Mouse (Mus musculus) heart, postnatal 0 days (tissue): ENCODE results near the gene Fam129b. TPM values are rescaled to one million over a fixed set of nuclear protein-coding genes. Genes with fewer than 3 reads are reported as not detected.

ENCODE experiments used
- ATAC-seq: fragments of 200-750 bp; cut with Nextera tagmentation; 2 replicates; pipeline ENCODE4 v1.8.0; 2017; ENCODE audit warnings: low read depth, moderate number of reproducible peaks, moderate library complexity; ENCODE audit not compliant: insufficient read depth
- DNase-seq: peaks from one replicate; pipeline ENCODE4 v3.0.0-alpha.2; 2016; ENCODE audit warnings: low spot score
- H3K27ac ChIP-seq: fragments of 300-500 bp; sonication (generic); 2 replicates; pipeline ENCODE4 v1.5.1; 2014; ENCODE audit warnings: low read depth, mild to moderate bottlenecking
- H3K27me3 ChIP-seq: fragments of 300-500 bp; sonication (generic); 2 replicates; pipeline ENCODE4 v1.6.1; 2014; ENCODE audit warnings: low read length, mixed read lengths; ENCODE audit not compliant: control insufficient read depth, insufficient read depth
- H3K36me3 ChIP-seq: fragments of 300-500 bp; sonication (generic); replicated peaks from 2 replicates; pipeline ENCODE4 v1.6.1; 2014; ENCODE audit warnings: low read length, mixed read lengths; ENCODE audit not compliant: control insufficient read depth, insufficient read depth
- H3K4me1 ChIP-seq: fragments of 300-500 bp; sonication (generic); 2 replicates; pipeline ENCODE4 v1.6.1; 2014; ENCODE audit warnings: antibody characterized with exemption; ENCODE audit not compliant: control insufficient read depth, insufficient read depth
- H3K4me2 ChIP-seq: fragments of 300-500 bp; sonication (generic); 2 replicates; pipeline ENCODE4 v1.6.1; 2014; ENCODE audit warnings: low read depth, mild to moderate bottlenecking, low read length, moderate library complexity
- H3K4me3 ChIP-seq: fragments of 300-500 bp; sonication (generic); 2 replicates; pipeline ENCODE4 v1.5.1; 2014; ENCODE audit warnings: low read depth, low read length
- H3K9ac ChIP-seq: fragments of 300-500 bp; sonication (generic); replicated peaks from 2 replicates; pipeline ENCODE4 v1.6.1; 2014; ENCODE audit warnings: low read depth, low read length, mixed read lengths
- H3K9me3 ChIP-seq: fragments of 300-500 bp; sonication (generic); replicated peaks from 2 replicates; pipeline ENCODE4 v1.6.1; 2016; ENCODE audit warnings: low read length; ENCODE audit not compliant: control insufficient read depth
- CTCF ChIP-seq: IDR thresholded peaks from 2 replicates; pipeline ENCODE4 v1.5.1; 2016; ENCODE audit warnings: antibody characterized with exemption, control low read depth, low read depth
- EP300 ChIP-seq: IDR thresholded peaks from 2 replicates; pipeline ENCODE4 v1.6.1; 2016; ENCODE audit warnings: antibody characterized with exemption, low read depth
- WGBS: fragments of 180-500 bp; shearing (Covaris S2); extraction: QIAGEN DNeasy Blood & Tissue Kit; methylation state at CpG from one replicate; pipeline ENCODE4 v1.1.7; 2014; 5-methylcytosine and 5-hydroxymethylcytosine counted together
- polyA plus RNA-seq: library from polyadenylated mRNA; unstranded; fragments of >200 nt; fragmentation: Nextera tagmentation; extraction: Ambion mirVana; gene quantifications from 2 replicates; pipeline ENCODE4 v1.2.1, GENCODE M21; 2015
- total RNA-seq: library from RNA; depleted of rRNA; stranded (reverse); fragments of >200 nt; gene quantifications from 2 replicates; pipeline ENCODE4 v1.2.3, GENCODE M21; 2014; ENCODE audit warnings: low replicate concordance

The Fam129b gene
- total and polyA plus RNA-seq, 2 experiments from 2014 or later, result 25.3 to 60.1 TPM

DNA sequence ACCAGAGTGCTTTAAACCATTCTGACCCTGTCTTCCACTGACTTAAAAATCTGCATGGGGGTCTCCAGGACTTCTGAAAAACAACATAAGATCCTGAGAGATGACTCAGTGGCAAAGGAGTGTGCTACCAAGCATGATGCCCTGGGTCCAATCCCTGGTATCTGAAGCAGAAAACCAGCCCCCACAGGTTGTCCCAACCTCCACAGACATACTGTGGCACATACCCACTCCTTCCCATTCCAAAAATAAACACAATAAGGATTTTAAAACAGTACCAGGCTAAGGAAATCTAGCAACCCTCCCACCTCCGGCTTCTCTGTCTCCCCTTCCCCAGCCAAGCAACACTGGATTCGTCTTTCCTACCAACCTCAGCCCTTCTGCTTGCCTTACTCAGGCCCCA lies 36.7 kb upstream of the Fam129b start:
- ATAC-seq (no peak), DNase-seq (no peak)
- Histone ChIP-seq H3K9ac (peak overlapping the region; percentile 15; the same call in 1 of the 2 replicates), H3K4me1 (peaks cover 32% of the 10 kb centered on the region), H3K36me3 (no peaks in the 10 kb centered on the region), H3K4me2 (no peak overlapping the region), H3K9me3 (no peaks in the 10 kb centered on the region), H3K27ac (peak overlapping the region; percentile 87), H3K27me3 (no peaks in the 10 kb centered on the region), H3K4me3 (no peak overlapping the region)
- 44% methylated on average over 2 of the region's 2 CpGs for WGBS
- no peak for TF ChIP-seq EP300
- no peak for TF ChIP-seq CTCF

- Histone ChIP-seq H3K36me3 (no peaks in the 10 kb centered on the region), H3K4me3 (no peak overlapping the region), H3K9me3 (no peaks in the 10 kb centered on the region), H3K4me1 (peaks cover 28% of the 10 kb centered on the region), H3K27me3 (no peaks in the 10 kb centered on the region), H3K27ac (peak overlapping the region; percentile 3; the same call in 1 of the 2 replicates), H3K4me2 (no peak overlapping the region), H3K9ac (no peak overlapping the region)
- no peak for TF ChIP-seq CTCF
- TF ChIP-seq EP300, result no peak
- WGBS, result 54% methylated on average over 5 of the region's 5 CpGs
- no peak for DNase-seq
- ATAC-seq, result no peak
Observed at GRCm38 (mm10) chr2:32841099-32841498, 34.8 kb upstream of the Fam129b start.

- ATAC-seq, result no peak
- no peak overlapping the region for H3K9ac ChIP-seq
- H3K4me1 ChIP-seq, result peaks cover 28% of the 10 kb centered on the region
- TF ChIP-seq EP300, result no peak
- peak; percentile 48 for TF ChIP-seq CTCF
- H3K4me3 ChIP-seq, result no peak overlapping the region
- no peak overlapping the region for H3K4me2 ChIP-seq
- H3K27me3 ChIP-seq, result no peaks in the 10 kb centered on the region
- H3K36me3 ChIP-seq, result no peaks in the 10 kb centered on the region
- H3K27ac ChIP-seq, result no peak overlapping the region
- WGBS, result 48% methylated on average over 4 of the region's 4 CpGs
- H3K9me3 ChIP-seq, result no peaks in the 10 kb centered on the region
- no peak for DNase-seq
Observed at GRCm38 (mm10) chr2:32842558-32842957, 33.4 kb upstream of the Fam129b start.

GRCm38 (mm10) chr2:32845572-32846100 lies 30.3 kb upstream of the Fam129b start:
- Histone ChIP-seq H3K27me3 (no peaks in the 10 kb centered on the region), H3K9me3 (no peaks in the 10 kb centered on the region), H3K36me3 (no peaks in the 10 kb centered on the region), H3K4me1 (peaks cover 10% of the 10 kb centered on the region), H3K4me3 (peak overlapping the region; percentile 83), H3K4me2 (peak overlapping the region; percentile 79), H3K27ac (peak overlapping the region; percentile 84), H3K9ac (peak overlapping the region; percentile 75)
- ATAC-seq, result no peak
- no peak for TF ChIP-seq EP300
- TF ChIP-seq CTCF, result no peak
- no peak for DNase-seq
- 5% methylated on average over 12 of the region's 12 CpGs for WGBS

- H3K4me2 ChIP-seq, result peak overlapping the region; percentile 79
- under 1% methylated on average over 33 of the region's 33 CpGs for WGBS
- TF ChIP-seq CTCF (no peak), EP300 (no peak)
- no peaks in the 10 kb centered on the region for H3K36me3 ChIP-seq
- peak overlapping the region; percentile 75 for H3K9ac ChIP-seq
- peak; percentile 53; the same call in 1 of the 2 replicates for ATAC-seq
- no peaks in the 10 kb centered on the region for H3K27me3 ChIP-seq
- peak overlapping the region; percentile 84 for H3K27ac ChIP-seq
- H3K4me3 ChIP-seq, result peak overlapping the region; percentile 83
- peak; percentile 75 for DNase-seq
- peaks cover 10% of the 10 kb centered on the region for H3K4me1 ChIP-seq
- no peaks in the 10 kb centered on the region for H3K9me3 ChIP-seq
Observed at GRCm38 (mm10) chr2:32846101-32846804, 29.7 kb upstream of the Fam129b start.
